20 mouse cellular contexts compared by ENCODE assay signal in genomic region chr7:137172278-137172677, GRCm38 (mm10).
DNase-seq lines count a peak whose midpoint lies in the region; ATAC-seq lines count a peak whose summit lies in the region.
"Had no signal": no experiment of that assay in that cellular context is flagged by ENCODE, and none has a peak within 500 bp of the region (broad histone marks: within the 10 kb centered on the region; RNA-seq: fewer than 3 reads in every experiment).

No protein-coding gene starts in this region.

- H3K9ac ChIP-seq in hindbrain, embryonic 14.5 days: no peak overlapping the region
- H3K9ac ChIP-seq in neural tube, embryonic 15.5 days (replicated peaks): no peak overlapping the region
- H3K9ac ChIP-seq: forebrain, embryonic 13.5 days; forebrain, postnatal 0 days; heart, embryonic 12.5 days had no signal

- H3K4me2 ChIP-seq in hindbrain, embryonic 14.5 days (replicated peaks): no peak overlapping the region
- H3K4me2 ChIP-seq in neural tube, embryonic 15.5 days: no peak overlapping the region
- H3K4me2 ChIP-seq: forebrain, embryonic 13.5 days; heart, embryonic 12.5 days had no signal

- WGBS in hindbrain, embryonic 10.5 days: 41% methylated on average over 9 of the region's 9 CpGs
- WGBS in hindbrain, embryonic 14.5 days: 35% methylated on average over 9 of the region's 9 CpGs
- WGBS in neural tube, embryonic 15.5 days: 27% methylated on average over 9 of the region's 9 CpGs
- 46% methylated on average over 9 of the region's 9 CpGs for WGBS in embryonic facial prominence, embryonic 10.5 days

- H3K4me3 ChIP-seq in hindbrain, embryonic 10.5 days: no peak overlapping the region
- H3K4me3 ChIP-seq in hindbrain, embryonic 14.5 days (replicated peaks; ENCODE audit: low read length): no peak overlapping the region
- H3K4me3 ChIP-seq in neural tube, embryonic 15.5 days (replicated peaks): no peak overlapping the region
- no peak overlapping the region for H3K4me3 ChIP-seq in embryonic facial prominence, embryonic 10.5 days
- H3K4me3 ChIP-seq: forebrain, embryonic 13.5 days; gastrocnemius, adult 2 months; heart, embryonic 12.5 days had no signal

- no peaks in the 10 kb centered on the region for H3K27me3 ChIP-seq in hindbrain, embryonic 10.5 days (ENCODE audit: insufficient read depth, poor library complexity, severe bottlenecking)
- H3K27me3 ChIP-seq in hindbrain, embryonic 14.5 days (ENCODE audit: control insufficient read depth, insufficient read depth, low read length): no peaks in the 10 kb centered on the region
- H3K27me3 ChIP-seq in neural tube, embryonic 15.5 days (replicated peaks): no peaks in the 10 kb centered on the region
- H3K27me3 ChIP-seq in embryonic facial prominence, embryonic 10.5 days (replicated peaks; ENCODE audit: low read depth, poor library complexity, severe bottlenecking): no peaks in the 10 kb centered on the region
- H3K27me3 ChIP-seq: heart, embryonic 12.5 days had no signal

- no peaks in the 10 kb centered on the region for H3K36me3 ChIP-seq in hindbrain, embryonic 10.5 days
- no peaks in the 10 kb centered on the region for H3K36me3 ChIP-seq in hindbrain, embryonic 14.5 days (replicated peaks; ENCODE audit: control insufficient read depth, insufficient read depth)
- H3K36me3 ChIP-seq in neural tube, embryonic 15.5 days: no peaks in the 10 kb centered on the region
- no peaks in the 10 kb centered on the region for H3K36me3 ChIP-seq in embryonic facial prominence, embryonic 10.5 days (replicated peaks)
- H3K36me3 ChIP-seq: G1E; heart, embryonic 12.5 days had no signal

- peaks cover 20% of the 10 kb centered on the region for H3K4me1 ChIP-seq in hindbrain, embryonic 10.5 days (replicated peaks)
- H3K4me1 ChIP-seq in hindbrain, embryonic 14.5 days (replicated peaks; ENCODE audit: control insufficient read depth, insufficient read depth, low read length): no peaks in the 10 kb centered on the region
- H3K4me1 ChIP-seq in neural tube, embryonic 15.5 days: no peaks in the 10 kb centered on the region
- H3K4me1 ChIP-seq in embryonic facial prominence, embryonic 10.5 days: peaks cover 11% of the 10 kb centered on the region
- H3K4me1 ChIP-seq: forebrain, embryonic 13.5 days; heart, embryonic 12.5 days had no signal

- peaks cover 4% of the 10 kb centered on the region; the same call in 1 of the 2 replicates for H3K9me3 ChIP-seq in hindbrain, embryonic 10.5 days
- H3K9me3 ChIP-seq in hindbrain, embryonic 14.5 days (ENCODE audit: control insufficient read depth, low read length): no peaks in the 10 kb centered on the region
- H3K9me3 ChIP-seq in neural tube, embryonic 15.5 days (replicated peaks): no peaks in the 10 kb centered on the region
- H3K9me3 ChIP-seq in embryonic facial prominence, embryonic 10.5 days: peaks cover 4% of the 10 kb centered on the region

- peak overlapping the region; percentile 81 for H3K27ac ChIP-seq in hindbrain, embryonic 10.5 days
- H3K27ac ChIP-seq in hindbrain, embryonic 14.5 days: no peak overlapping the region
- H3K27ac ChIP-seq in neural tube, embryonic 15.5 days (replicated peaks): no peak overlapping the region
- H3K27ac ChIP-seq in embryonic facial prominence, embryonic 10.5 days (replicated peaks): 0 out of 2 replicates have a peak overlapping the region, but pooled peaks have one; percentile 15
- H3K27ac ChIP-seq: forebrain, embryonic 13.5 days; gastrocnemius, adult 2 months had no signal

- peak; percentile 43 for DNase-seq in hindbrain, embryonic 10.5 days (ENCODE audit: low spot score)
- DNase-seq in hindbrain, embryonic 14.5 days (ENCODE audit: low spot score): no peak
- DNase-seq in neural tube, embryonic 10.5 days (ENCODE audit: extremely low spot score, low spot score): peak; percentile 29
- no peak for DNase-seq in embryonic facial prominence, embryonic 10.5 days (ENCODE audit: low spot score)
- no peak for DNase-seq in spleen, postnatal 14 days (ENCODE audit: low spot score in 2 of 2)
- DNase-seq in frontal cortex, postnatal 25 days (ENCODE audit: low spot score in 2 of 2): no peak
- DNase-seq: adrenal gland, adult 8-10 months; B cell, adult 2 months; cerebellum, adult 11-12 months; cerebellum, adult 9-10 months; cerebellum, postnatal 36 days; forebrain, postnatal 0 days; gastrocnemius, adult 2 months; gastrocnemius, postnatal 25 days had no signal

- ATAC-seq in hindbrain, embryonic 14.5 days (ENCODE audit: low FRiP score): no peak
- no peak for ATAC-seq in neural tube, embryonic 15.5 days (ENCODE audit: low FRiP score)
- ATAC-seq: CD4-positive, CD25-positive, alpha-beta regulatory T cell, adult 4 months; forebrain, embryonic 13.5 days; forebrain, postnatal 0 days; hindbrain, embryonic 16.5 days had no signal

Comparison
In these comparisons a context has a peak if more than half of its experiments do, and no peak if none do; other contexts are left out.
1. DNase-seq: peak in hindbrain, embryonic 10.5 days (single experiment) and neural tube, embryonic 10.5 days (single experiment); none in hindbrain, embryonic 14.5 days (single experiment), embryonic facial prominence, embryonic 10.5 days (single experiment), spleen, postnatal 14 days (0 of 2) and frontal cortex, postnatal 25 days (0 of 2).
2. H3K27ac ChIP-seq: peak in hindbrain, embryonic 10.5 days (single experiment) and embryonic facial prominence, embryonic 10.5 days (single experiment); none in hindbrain, embryonic 14.5 days (single experiment) and neural tube, embryonic 15.5 days (single experiment).